Mouse (Mus musculus) Patski (cell line): Measurements from ENCODE around the gene Prrg2. TPM values are rescaled to one million over a fixed set of nuclear protein-coding genes. Genes with fewer than 3 reads are reported as not detected.

ENCODE experiments used
- ATAC-seq: fragments of 100-300 bp; one replicate; pipeline ENCODE4 v1.8.0; 2021
- CTCF ChIA-PET: fragments of 350-600 bp; sonication (Branson Sonifier 250); formaldehyde crosslinking; loops from one replicate; lab custom pipeline; 2022; ENCODE audit warnings: inconsistent platforms; lab: Charles Lee
- POLR2A ChIA-PET: fragments of 350-600 bp; sonication (Branson Sonifier 250); formaldehyde crosslinking; loops from one replicate; lab custom pipeline; 2022; ENCODE audit warnings: antibody characterized with exemption, inconsistent platforms; lab: Charles Lee
- DNase-seq: peaks from one replicate; pipeline ENCODE4 v3.0.0-alpha.2; 2011; ENCODE audit warnings: low read depth, low spot score
- H3K27me3 ChIP-seq: fragments of 371-371 bp; one replicate; pipeline ENCODE4 v1.5.1; 2021
- CTCF ChIP-seq: fragments of 100-300 bp; IDR thresholded peaks from one replicate; pipeline ENCODE4 v1.5.1; 2021
- in situ Hi-C: fragments of 300-500 bp; cut with MboI; formaldehyde crosslinking; loops from 3 replicates; pipeline ENCODE4 v1.11.1; 2018; ENCODE audit warnings: low pct_unique_long_range_greater_than_20kb, mixed read lengths
- polyA plus RNA-seq: library from polyadenylated mRNA; unstranded; gene quantifications from one replicate; pipeline ENCODE4 v1.2.3, GENCODE M21; 2021

Gene Prrg2
- polyA plus RNA-seq, 1 experiment from 2014 or later: 38.6 TPM

DNA sequence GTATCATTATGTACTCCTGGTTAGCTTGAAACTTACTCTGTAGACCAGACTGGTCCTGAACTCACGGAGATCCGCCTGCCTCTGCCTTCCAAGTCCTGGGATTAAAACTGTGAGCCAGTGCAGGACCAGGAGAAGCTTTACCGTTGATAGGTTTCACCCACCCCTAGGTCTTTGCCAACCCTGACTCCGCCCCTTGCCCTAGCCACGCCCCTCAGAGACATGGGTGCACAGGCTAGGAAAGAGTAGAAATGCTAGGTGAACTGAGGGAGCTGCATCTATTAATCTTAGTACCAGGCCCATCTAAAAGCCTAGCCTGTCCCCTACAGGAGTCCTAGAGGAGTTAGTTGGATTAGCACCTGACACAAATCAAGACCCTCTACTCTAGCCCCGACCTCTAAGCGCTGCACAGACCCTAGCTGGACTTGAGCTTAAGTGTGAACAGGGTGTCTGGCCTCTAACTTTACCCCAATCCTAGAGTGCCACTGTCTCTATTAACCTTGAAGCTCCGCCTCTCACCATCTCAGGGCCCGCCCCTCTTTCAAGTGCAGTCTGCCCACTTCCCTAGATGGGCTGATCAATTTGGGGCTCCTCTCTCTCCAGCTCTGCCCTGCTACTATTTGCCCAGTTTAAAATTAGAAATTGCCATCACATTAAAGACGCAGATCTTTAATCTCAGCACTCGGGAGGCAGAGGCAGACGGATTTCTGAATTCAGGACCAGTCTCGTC, 27.9 kb upstream of the Prrg2 start:
- ATAC-seq: no peak
- no peak for DNase-seq
- no peaks in the 10 kb centered on the region for H3K27me3 ChIP-seq
- no peak for TF ChIP-seq CTCF
- ChIA-PET CTCF (no interaction called here), POLR2A (no interaction called here)
- in situ Hi-C loops: no loop called here

DNA sequence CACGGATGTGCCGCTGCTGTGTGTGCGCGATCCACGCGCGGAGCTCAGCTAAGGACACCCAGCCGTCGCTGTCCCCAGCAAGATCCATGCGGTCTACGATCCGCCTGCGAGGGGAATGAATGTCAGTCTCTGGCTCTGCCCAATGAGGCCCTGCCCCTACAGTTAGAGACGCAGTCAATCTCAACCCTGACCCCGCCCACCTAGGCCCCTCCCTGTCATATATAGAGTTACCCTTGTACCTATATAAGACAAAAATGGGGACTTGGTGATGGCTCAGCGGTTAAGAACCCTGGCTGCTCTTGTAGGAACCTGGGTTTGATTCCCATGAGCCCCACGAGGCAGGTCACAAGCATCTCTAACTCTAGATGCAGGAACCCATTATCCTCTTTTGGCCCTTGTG, 26.1 kb upstream of the Prrg2 start:
- TF ChIP-seq CTCF: no peak
- no peaks in the 10 kb centered on the region for H3K27me3 ChIP-seq
- CTCF ChIA-PET: no interaction called here
- DNase-seq: no peak
- in situ Hi-C loops: loop anchor here (5.0 kb wide), 1 partner anchor 34 kb away; the partner anchor contains the start of gene Rps11
- POLR2A ChIA-PET: no interaction called here
- no peak for ATAC-seq

DNA sequence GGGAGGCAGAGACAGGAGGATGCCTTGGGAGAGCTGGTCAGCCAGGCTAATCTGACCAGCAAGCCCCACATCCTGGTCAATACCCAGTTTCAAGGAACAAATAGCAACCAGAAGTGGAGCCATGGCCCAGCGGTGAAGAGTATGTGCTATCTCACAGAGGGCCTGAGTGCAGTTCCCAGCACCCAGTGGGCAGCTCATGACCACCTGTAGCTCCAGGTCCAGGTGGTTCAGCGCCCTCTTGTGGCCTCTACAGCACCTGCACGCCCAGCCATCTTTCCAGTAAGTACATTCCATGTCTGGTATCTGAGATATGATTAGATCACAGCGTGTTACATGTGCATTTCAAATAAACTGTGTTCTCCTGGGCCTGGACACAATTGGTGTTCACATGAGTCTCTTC, 23.6 kb upstream of the Prrg2 start:
- ATAC-seq (no peak), DNase-seq (no peak)
- in situ Hi-C loops: loop anchor here (5.0 kb wide), 1 partner anchor 36 kb away; the partner anchor contains the start of gene Rps11
- CTCF ChIA-PET: no interaction called here
- H3K27me3 ChIP-seq: no peaks in the 10 kb centered on the region
- POLR2A ChIA-PET: no interaction called here
- no peak for TF ChIP-seq CTCF

GRCm38 (mm10) chr7:45083300-45083890, 20.9 kb upstream of the Prrg2 start:
- in situ Hi-C loops: no loop called here

GRCm38 (mm10) chr7:45082401-45083299, 20.2 kb upstream of the Prrg2 start:
- DNase-seq (no peak), ATAC-seq (no peak)
- CTCF ChIA-PET: interaction anchor here (1.3 kb wide), 1 partner anchor 15 kb away, joined by 3 read pairs; no protein-coding TSS in a partner anchor
- in situ Hi-C loops: no loop called here
- TF ChIP-seq CTCF: no peak
- H3K27me3 ChIP-seq: no peaks in the 10 kb centered on the region
- POLR2A ChIA-PET: no interaction called here

More at GRCm38 (mm10) chr7:45083300-45083890, 20.9 kb upstream of the Prrg2 start:
- DNase-seq: no peak
- ChIA-PET POLR2A (no interaction called here), CTCF (interaction anchor here (1.3 kb wide), 1 partner anchor 14 kb away, joined by 3 read pairs; no protein-coding TSS in a partner anchor)
- no peak for ATAC-seq
- H3K27me3 ChIP-seq: no peaks in the 10 kb centered on the region
- TF ChIP-seq CTCF: no peak

GRCm38 (mm10) chr7:45081016-45081415, 18.5 kb upstream of the Prrg2 start:
- no peak for ATAC-seq
- DNase-seq: no peak
- no peak for TF ChIP-seq CTCF
- in situ Hi-C loops: no loop called here
- CTCF ChIA-PET: interaction anchor here (1.1 to 1.7 kb wide), 3 partner anchors 8 to 95 kb away, joined by 4 to 7 read pairs (median 4); partner anchors contain the start of gene Prmt1
- POLR2A ChIA-PET: no interaction called here
- no peaks in the 10 kb centered on the region for H3K27me3 ChIP-seq

- no peak for DNase-seq
- ATAC-seq: no peak
Measured at GRCm38 (mm10) chr7:45079856-45080255, 17.4 kb upstream of the Prrg2 start.

DNA sequence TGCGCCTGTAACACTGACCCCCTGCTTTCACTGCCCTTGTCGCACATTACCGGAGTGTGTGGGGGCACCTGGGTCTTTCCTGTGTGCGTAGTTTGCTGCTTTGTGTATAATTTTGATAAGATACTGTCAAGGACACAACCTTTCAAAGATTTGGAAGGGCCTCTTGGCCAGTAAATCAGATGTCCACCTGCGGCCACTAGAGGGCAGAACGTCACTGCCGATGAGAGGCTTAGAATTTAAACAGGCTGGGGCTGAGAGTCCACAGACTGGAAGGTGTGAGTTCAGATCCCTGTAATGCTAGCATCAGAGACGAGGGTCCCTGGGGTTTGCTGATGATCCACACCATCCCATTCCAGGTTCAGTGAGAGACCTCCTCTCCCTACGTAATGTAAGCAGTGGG, 16.0 kb upstream of the Prrg2 start:
- DNase-seq: no peak
- in situ Hi-C loops: no loop called here
- no peak for TF ChIP-seq CTCF
- H3K27me3 ChIP-seq: no peaks in the 10 kb centered on the region
- ChIA-PET CTCF (interaction anchor here (2.1 kb wide), 1 partner anchor 10 kb away, joined by 6 read pairs; no protein-coding TSS in a partner anchor), POLR2A (no interaction called here)
- ATAC-seq: no peak

More at GRCm38 (mm10) chr7:45079856-45080255, 17.4 kb upstream of the Prrg2 start:
- ChIA-PET POLR2A (no interaction called here), CTCF (interaction anchor here (0.9 to 2.1 kb wide), 5 partner anchors 10 to 94 kb away, joined by 3 to 7 read pairs (median 4); partner anchors contain the start of gene Prmt1)
- in situ Hi-C loops: no loop called here
- no peaks in the 10 kb centered on the region for H3K27me3 ChIP-seq
- TF ChIP-seq CTCF: no peak

DNA sequence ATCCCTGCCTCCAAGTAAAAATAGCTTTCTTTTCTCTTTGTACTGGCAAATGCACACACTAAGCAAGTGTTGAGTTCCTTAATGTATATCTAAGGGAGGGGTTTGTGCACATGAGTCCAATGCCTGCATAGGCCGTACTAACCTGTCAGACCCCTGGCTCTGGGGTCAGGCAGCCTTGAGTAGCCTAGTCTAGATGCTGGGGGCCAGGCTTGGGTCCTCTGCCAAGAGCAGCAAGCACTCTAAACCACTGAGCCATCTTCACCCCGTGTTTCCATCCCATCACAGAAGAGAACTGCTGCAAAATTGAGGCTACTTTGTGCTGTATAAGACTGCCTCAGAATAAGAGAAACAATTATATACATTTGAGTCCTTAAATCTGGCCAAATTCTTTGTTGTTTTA, 15.4 kb upstream of the Prrg2 start:
- TF ChIP-seq CTCF: no peak
- ChIA-PET CTCF (no interaction called here), POLR2A (no interaction called here)
- in situ Hi-C loops: no loop called here
- H3K27me3 ChIP-seq: no peaks in the 10 kb centered on the region
- ATAC-seq: no peak
- DNase-seq: no peak

- DNase-seq (no peak), ATAC-seq (no peak)
- ChIA-PET POLR2A (no interaction called here), CTCF (no interaction called here)
- in situ Hi-C loops: no loop called here
- no peaks in the 10 kb centered on the region for H3K27me3 ChIP-seq
- TF ChIP-seq CTCF: no peak
Measured at GRCm38 (mm10) chr7:45077322-45077721, 14.8 kb upstream of the Prrg2 start.
